Mouse (Mus musculus): ENCODE results near the gene Pnpla8. TPM values are rescaled to one million over a fixed set of nuclear protein-coding genes. Genes with fewer than 3 reads are reported as not detected.

Gene Pnpla8
- polyA plus RNA-seq, 1 experiment from 2014 or later: 97.1 TPM

DNA sequence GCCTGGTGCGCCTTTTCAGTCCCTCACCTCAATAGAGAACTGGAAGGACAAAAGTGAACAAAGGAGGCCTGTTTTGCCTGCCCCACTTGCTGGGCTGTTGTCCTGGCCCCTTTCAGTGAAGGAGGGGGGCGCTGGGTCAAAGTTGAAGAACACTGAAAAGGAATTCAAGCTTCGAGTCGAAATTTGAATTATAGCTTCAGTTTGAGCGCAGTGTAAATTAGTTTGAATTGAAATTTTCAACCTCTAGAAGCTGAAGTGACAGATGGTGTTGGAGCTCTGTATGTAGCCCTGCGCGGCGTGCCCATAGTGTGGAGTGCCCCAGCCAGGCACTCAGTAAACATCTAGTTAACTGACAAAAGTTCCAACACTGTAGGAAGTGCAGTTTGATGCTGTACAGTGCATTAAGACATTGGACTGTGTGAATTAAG lies 117.0 kb downstream of the Pnpla8 start:
- Histone ChIP-seq H3K9ac (ENCODE audit: low read depth, low read length) (no peak overlapping the region), H3K4me3 (replicated peaks; ENCODE audit: low read depth, low read length) (no peak overlapping the region), H3K4me1 (replicated peaks; ENCODE audit: insufficient read depth, low read length) (no peaks in the 10 kb centered on the region), H3K36me3 (ENCODE audit: insufficient read depth, low read length) (no peaks in the 10 kb centered on the region), H3K27ac (no peak overlapping the region), H3K27me3 (ENCODE audit: insufficient read depth, low read length) (no peaks in the 10 kb centered on the region), H3K9me3 (replicated peaks; ENCODE audit: low read length) (no peaks in the 10 kb centered on the region), H3K4me2 (ENCODE audit: low read length) (no peak overlapping the region)
- no peak for TF ChIP-seq CTCF (IDR thresholded peaks at IDR 0.05; ENCODE audit: low read depth)
- no peak for ATAC-seq (replicated peaks; ENCODE audit: low FRiP score, low read depth)
- DNase-seq (ENCODE audit: low spot score): no peak
- 55% methylated on average over 8 of the region's 8 CpGs for WGBS

DNA sequence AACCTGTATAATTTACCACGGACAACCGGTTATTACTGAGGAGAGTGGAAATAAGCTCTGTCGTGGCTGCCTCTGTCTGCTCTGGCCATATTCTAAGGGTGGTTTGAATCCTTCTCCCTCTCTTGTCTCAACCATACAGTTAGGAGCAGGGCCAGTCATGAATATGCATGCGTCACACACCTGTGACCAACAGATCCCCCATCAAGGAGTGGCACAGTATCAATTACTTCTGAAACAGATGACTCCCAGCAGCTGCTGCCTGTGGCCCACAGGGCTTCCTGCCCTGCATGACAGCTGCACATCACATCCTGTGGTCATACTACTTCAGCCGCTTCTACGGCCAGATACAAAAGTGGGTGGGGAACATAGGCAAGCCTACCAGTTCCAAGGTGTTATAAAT lies 122.9 kb downstream of the Pnpla8 start:
- H3K27me3 ChIP-seq (ENCODE audit: insufficient read depth, low read length): no peaks in the 10 kb centered on the region
- no peak overlapping the region for H3K4me2 ChIP-seq (ENCODE audit: low read length)
- H3K36me3 ChIP-seq (ENCODE audit: insufficient read depth, low read length): no peaks in the 10 kb centered on the region
- H3K9ac ChIP-seq (ENCODE audit: low read depth, low read length): no peak overlapping the region
- DNase-seq (ENCODE audit: low spot score) (no peak), ATAC-seq (replicated peaks; ENCODE audit: low FRiP score, low read depth) (no peak; the same call in 1 of the 2 replicates)
- no peak for TF ChIP-seq CTCF (IDR thresholded peaks at IDR 0.05; ENCODE audit: low read depth)
- no peaks in the 10 kb centered on the region for H3K4me1 ChIP-seq (replicated peaks; ENCODE audit: insufficient read depth, low read length)
- no peak overlapping the region for H3K27ac ChIP-seq
- H3K9me3 ChIP-seq (replicated peaks; ENCODE audit: low read length): no peaks in the 10 kb centered on the region
- 58% methylated on average over 6 of the region's 6 CpGs for WGBS
- H3K4me3 ChIP-seq (replicated peaks; ENCODE audit: low read depth, low read length): no peak overlapping the region

DNA sequence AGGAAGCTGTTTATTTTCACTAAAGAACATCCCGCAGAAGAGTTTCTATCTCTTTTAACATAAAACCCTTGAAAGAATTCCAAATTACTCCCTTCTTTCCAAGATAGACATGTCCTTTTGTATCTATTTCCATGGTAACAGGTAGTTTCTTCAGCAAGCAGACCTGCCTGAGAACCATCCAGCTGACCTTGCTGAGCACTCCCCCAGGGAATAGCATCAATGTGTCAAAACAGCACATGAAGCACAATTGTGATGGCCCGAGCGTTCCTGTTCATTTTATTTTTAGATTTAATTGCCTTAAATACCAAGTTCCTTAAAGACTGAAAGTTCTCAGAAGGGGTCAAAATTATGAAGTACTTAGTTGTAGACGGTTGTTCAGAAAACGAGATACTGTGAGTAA lies 124.1 kb downstream of the Pnpla8 start:
- no peak for TF ChIP-seq CTCF (IDR thresholded peaks at IDR 0.05; ENCODE audit: low read depth)
- no peaks in the 10 kb centered on the region for H3K27me3 ChIP-seq (ENCODE audit: insufficient read depth, low read length)
- no peak for DNase-seq (ENCODE audit: low spot score)
- H3K9me3 ChIP-seq (replicated peaks; ENCODE audit: low read length): no peaks in the 10 kb centered on the region
- no peak overlapping the region for H3K27ac ChIP-seq
- H3K36me3 ChIP-seq (ENCODE audit: insufficient read depth, low read length): no peaks in the 10 kb centered on the region
- H3K4me1 ChIP-seq (replicated peaks; ENCODE audit: insufficient read depth, low read length): no peaks in the 10 kb centered on the region
- H3K4me3 ChIP-seq (replicated peaks; ENCODE audit: low read depth, low read length): no peak overlapping the region
- no peak for ATAC-seq (replicated peaks; ENCODE audit: low FRiP score, low read depth)
- no peak overlapping the region for H3K9ac ChIP-seq (ENCODE audit: low read depth, low read length)
- WGBS: 55% methylated on average over 5 of the region's 5 CpGs
- H3K4me2 ChIP-seq (ENCODE audit: low read length): no peak overlapping the region

DNA sequence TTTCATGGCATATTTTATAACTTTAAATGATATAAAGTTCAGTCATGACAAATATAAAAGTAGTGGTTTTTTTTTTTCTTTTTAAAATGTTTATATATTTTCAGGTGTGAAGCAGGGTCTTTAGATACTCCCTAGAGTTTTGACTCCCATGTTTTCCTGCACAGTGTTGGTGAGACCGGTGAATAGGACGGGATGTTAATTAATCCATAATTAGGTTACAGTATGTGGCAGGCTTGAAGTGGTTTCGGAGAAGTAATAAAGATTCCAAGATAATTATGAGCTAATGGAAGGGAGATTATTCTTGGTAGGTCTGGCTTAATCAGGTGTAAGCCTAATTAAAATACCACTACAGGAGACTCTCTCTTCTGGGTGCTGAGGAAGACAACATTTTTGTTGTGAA lies 125.0 kb downstream of the Pnpla8 start:
- Histone ChIP-seq H3K9me3 (replicated peaks; ENCODE audit: low read length) (no peaks in the 10 kb centered on the region), H3K4me3 (replicated peaks; ENCODE audit: low read depth, low read length) (no peak overlapping the region), H3K27me3 (ENCODE audit: insufficient read depth, low read length) (no peaks in the 10 kb centered on the region), H3K36me3 (ENCODE audit: insufficient read depth, low read length) (no peaks in the 10 kb centered on the region), H3K4me2 (ENCODE audit: low read length) (no peak overlapping the region), H3K27ac (no peak overlapping the region), H3K9ac (ENCODE audit: low read depth, low read length) (no peak overlapping the region), H3K4me1 (replicated peaks; ENCODE audit: insufficient read depth, low read length) (no peaks in the 10 kb centered on the region)
- no peak for TF ChIP-seq CTCF (IDR thresholded peaks at IDR 0.05; ENCODE audit: low read depth)
- WGBS: 69% methylated on average over 3 of the region's 3 CpGs
- DNase-seq (ENCODE audit: low spot score) (no peak), ATAC-seq (replicated peaks; ENCODE audit: low FRiP score, low read depth) (no peak)

DNA sequence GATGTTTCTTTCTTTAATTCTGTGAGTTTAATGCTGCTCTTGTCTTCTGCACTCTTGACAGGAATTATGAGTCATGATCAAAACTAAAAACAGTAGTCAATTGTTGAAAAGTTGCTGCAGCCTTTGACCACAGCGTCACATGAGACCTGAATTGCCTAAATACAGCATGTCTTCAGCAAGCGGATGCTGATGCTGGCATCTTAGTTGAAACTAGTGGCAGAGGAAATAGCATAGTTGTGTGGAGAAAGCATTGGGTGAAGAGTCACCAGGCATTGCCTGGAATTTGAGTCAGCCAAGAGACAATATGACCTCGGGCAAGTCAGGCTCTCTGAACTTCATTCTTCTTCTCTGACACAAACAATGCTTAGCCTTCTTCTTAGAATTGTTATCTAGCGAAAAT lies 133.9 kb downstream of the Pnpla8 start:
- Histone ChIP-seq H3K4me2 (ENCODE audit: low read length) (no peak overlapping the region), H3K27ac (no peak overlapping the region), H3K4me3 (replicated peaks; ENCODE audit: low read depth, low read length) (no peak overlapping the region), H3K9me3 (replicated peaks; ENCODE audit: low read length) (no peaks in the 10 kb centered on the region), H3K27me3 (ENCODE audit: insufficient read depth, low read length) (no peaks in the 10 kb centered on the region), H3K9ac (ENCODE audit: low read depth, low read length) (no peak overlapping the region), H3K36me3 (ENCODE audit: insufficient read depth, low read length) (no peaks in the 10 kb centered on the region), H3K4me1 (replicated peaks; ENCODE audit: insufficient read depth, low read length) (no peaks in the 10 kb centered on the region)
- ATAC-seq (replicated peaks; ENCODE audit: low FRiP score, low read depth): no peak
- TF ChIP-seq CTCF (IDR thresholded peaks at IDR 0.05; ENCODE audit: low read depth): no peak
- DNase-seq (ENCODE audit: low spot score): no peak
- WGBS: 82% methylated on average over 4 of the region's 4 CpGs

DNA sequence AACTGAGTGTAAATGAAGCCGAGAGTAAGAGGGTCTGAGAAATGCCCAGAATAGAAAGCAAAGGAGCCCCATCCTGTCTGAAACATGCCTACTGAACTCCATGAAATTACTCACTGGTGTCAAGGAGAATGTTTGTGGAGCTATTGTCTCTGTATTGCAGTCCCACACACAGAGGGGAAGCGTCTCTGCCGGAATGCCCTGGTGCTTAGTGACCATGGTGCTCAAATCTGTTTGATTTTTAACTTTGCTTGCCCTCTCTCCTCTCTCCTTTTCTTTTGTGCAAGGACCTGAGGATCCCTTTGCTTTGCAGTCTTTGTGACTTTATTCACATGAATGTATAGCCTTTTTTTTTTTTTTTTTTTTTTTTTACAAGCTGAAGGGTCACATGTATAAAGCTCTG lies 136.3 kb downstream of the Pnpla8 start:
- Histone ChIP-seq H3K4me2 (ENCODE audit: low read length) (no peak overlapping the region), H3K36me3 (ENCODE audit: insufficient read depth, low read length) (no peaks in the 10 kb centered on the region), H3K9me3 (replicated peaks; ENCODE audit: low read length) (no peaks in the 10 kb centered on the region), H3K27me3 (ENCODE audit: insufficient read depth, low read length) (no peaks in the 10 kb centered on the region), H3K9ac (ENCODE audit: low read depth, low read length) (no peak overlapping the region), H3K4me3 (replicated peaks; ENCODE audit: low read depth, low read length) (no peak overlapping the region), H3K4me1 (replicated peaks; ENCODE audit: insufficient read depth, low read length) (no peaks in the 10 kb centered on the region), H3K27ac (no peak overlapping the region)
- DNase-seq (ENCODE audit: low spot score) (no peak), ATAC-seq (replicated peaks; ENCODE audit: low FRiP score, low read depth) (no peak)
- TF ChIP-seq CTCF (IDR thresholded peaks at IDR 0.05; ENCODE audit: low read depth): no peak
- WGBS: 40% methylated on average over 3 of the region's 3 CpGs

DNA sequence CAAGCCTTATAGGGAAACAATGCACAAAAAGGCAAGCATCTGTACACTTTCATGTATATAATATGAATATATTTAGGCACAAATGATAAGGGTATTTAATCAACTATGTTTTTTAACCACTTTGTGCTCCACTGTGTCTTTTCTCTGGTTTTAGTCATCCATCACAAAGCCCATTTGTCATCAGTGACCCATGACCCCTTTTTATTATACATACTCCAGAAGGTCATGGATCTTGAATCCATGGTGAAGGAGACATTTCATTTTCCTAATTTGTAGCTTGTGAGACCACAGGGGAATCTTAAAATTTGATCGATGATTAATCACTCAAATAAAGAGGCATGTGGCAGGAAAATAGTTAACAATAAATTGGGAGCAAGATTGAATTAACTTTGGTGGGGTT lies 136.7 kb downstream of the Pnpla8 start:
- H3K27me3 ChIP-seq (ENCODE audit: insufficient read depth, low read length): no peaks in the 10 kb centered on the region
- no peaks in the 10 kb centered on the region for H3K36me3 ChIP-seq (ENCODE audit: insufficient read depth, low read length)
- ATAC-seq (replicated peaks; ENCODE audit: low FRiP score, low read depth) (no peak), DNase-seq (ENCODE audit: low spot score) (no peak)
- TF ChIP-seq CTCF (IDR thresholded peaks at IDR 0.05; ENCODE audit: low read depth): no peak
- H3K4me2 ChIP-seq (ENCODE audit: low read length): no peak overlapping the region
- WGBS: 84% methylated on average over 1 of the region's 1 CpGs
- no peak overlapping the region for H3K4me3 ChIP-seq (replicated peaks; ENCODE audit: low read depth, low read length)
- H3K9ac ChIP-seq (ENCODE audit: low read depth, low read length): no peak overlapping the region
- no peaks in the 10 kb centered on the region for H3K9me3 ChIP-seq (replicated peaks; ENCODE audit: low read length)
- H3K4me1 ChIP-seq (replicated peaks; ENCODE audit: insufficient read depth, low read length): no peaks in the 10 kb centered on the region
- no peak overlapping the region for H3K27ac ChIP-seq
